Mouse (Mus musculus): ENCODE data around the gene Epn2. TPM values are rescaled to one million over a fixed set of nuclear protein-coding genes. Genes with fewer than 3 reads are reported as not detected.
A peak's percentile ranks its signal among the peaks of the same experiment; 100 is the strongest.

Epn2 gene
- polyA plus RNA-seq, 2 experiments from 2014 or later, result 0.33 to 0.40 TPM

DNA sequence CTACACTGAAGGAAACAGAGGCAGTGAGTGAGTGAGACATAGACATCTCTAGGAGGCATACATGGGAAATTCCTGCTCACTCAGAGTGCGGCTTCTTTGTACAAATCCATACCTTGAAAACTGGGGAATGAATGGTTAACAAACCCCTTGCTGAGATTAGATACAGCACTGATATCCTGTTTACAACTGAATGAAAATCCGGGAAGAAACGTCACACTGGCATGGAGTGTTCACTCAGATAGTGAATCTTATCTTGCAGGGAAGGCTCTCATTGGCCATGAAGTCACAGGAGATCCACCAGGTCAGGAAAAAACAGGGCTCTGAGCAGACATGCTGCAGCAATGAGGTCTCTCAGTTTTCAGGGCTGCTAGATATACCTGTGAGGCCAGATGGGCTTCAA is 42.5 kb downstream of the Epn2 start:
- ATAC-seq, result no peak

DNA sequence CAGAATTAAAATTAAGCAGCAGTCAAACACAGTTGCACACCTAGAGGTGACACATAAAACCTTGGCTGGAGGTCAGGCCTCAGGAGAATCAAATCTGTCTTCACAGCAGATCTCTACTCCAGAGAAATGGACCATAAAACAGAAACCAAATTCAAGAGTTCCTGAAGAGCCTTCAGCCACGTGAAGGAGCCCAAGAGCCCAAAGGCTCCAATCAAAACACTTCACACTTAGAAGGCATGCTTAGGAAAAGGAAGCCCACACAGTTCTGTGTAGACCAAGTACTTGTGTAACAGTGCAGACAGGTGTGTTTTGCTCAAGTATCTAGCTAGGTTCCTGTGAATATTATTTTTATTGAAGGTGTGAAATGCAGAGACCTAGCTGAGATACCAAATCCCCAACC is 44.0 kb downstream of the Epn2 start:
- no peak for ATAC-seq

DNA sequence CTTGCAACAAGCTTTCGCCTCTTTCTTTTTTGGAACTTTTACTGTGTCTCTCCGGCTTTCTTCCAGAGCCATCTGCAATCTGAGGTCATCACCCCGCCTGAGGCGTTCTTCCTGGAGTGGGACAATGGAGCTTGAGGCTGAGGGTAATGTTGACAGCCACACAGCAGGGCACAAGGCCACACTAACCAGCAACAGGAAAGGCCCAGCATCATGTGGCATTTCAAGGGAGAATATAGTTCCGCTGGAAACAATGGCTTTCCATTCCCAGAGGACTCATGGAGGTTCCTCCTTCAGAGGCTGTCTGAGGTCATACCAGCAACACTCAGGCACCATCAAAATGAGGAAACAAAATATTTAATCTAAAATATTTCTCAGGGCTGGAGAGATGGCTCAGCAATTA is 45.9 kb downstream of the Epn2 start:
- ATAC-seq, result no peak

DNA sequence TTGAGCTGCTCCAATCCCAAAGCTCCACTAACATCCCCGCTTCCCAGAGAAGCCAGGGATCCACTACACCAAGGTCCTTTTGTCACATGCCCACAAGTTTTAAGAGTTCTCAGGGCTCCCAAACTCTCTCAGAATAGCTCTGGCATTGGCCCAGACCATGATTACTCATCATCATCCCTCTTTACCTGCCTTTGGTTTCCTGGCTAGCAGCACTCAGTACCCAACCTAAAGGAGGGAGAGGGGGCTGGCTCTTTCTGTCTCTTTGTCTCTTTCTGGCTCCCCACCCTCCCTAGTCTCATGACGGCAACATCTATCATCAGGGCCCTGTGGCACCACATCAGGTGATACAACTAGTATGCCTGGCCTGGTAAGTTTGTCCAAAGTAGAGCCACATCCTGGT is 46.7 kb downstream of the Epn2 start:
- no peak for ATAC-seq

DNA sequence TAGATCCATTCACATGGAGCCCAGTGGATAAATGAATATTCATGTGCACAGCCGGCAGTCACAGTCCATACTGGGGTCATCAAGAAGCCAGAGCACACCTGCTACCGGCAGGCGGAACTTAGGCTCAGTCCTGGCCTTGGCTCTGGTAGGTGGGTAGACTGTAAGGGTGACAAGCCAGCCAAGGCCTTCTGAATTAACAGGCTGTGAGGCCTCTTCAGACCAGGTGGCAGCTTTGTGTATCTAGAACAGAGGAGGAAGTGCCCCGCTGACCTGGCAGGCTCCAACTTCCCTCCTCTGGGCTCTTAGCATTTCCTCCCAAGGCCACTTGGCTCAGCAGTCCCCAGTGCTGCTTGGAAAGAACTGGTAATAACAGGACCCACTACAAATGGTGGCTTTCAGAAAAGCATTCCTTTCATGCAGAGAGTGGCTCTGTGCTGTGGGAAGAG is 50.2 kb downstream of the Epn2 start:
- ATAC-seq, result no peak

DNA sequence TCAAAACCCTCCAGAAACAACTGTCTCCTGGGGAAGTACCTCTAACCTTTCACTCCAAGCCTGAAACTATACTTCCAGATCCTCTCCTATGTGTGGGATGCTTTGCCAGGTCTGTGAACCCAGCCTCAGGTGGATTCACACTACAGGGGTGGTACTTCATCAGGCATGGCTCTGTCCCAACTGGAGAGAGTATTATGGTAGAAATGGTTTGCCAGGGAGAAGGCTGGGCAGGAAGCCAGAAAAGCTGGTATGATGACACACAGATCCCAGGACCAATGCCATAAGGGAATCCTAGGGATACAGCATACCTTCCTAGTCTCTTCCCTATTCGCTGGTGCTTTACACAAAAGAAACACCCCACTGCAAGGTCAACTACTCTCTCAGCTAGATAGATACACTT is 52.6 kb downstream of the Epn2 start:
- ATAC-seq, result no peak

DNA sequence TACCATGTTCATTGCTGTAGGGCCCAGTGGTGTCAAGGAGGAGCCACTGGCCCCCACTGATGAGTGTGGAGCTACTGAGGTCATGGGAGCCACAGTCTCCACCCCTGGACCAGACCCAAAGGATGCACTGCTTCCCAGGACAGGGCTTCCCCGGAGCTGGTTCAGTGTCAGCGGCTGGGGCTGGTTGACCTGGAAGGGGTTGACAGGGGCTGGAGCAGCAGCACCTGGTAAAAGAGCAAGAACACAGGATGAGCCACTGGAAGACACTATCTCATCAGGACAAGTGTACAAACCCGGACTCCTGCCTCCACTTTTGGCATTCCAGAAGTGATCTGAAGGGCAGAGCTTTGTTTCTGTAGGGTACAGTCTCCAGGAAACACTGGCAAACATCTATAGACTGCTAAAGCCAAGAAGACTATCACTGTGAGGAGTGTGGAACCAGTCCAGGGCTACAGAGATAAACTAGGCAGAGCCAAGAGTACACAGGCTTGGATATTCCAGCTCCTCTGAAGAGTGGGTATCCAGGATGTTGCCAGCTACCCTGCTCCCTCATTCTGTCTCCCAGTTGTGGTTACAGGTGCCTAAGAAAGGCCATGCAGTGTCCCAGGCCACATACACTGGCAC is 59.9 kb downstream of the Epn2 start:
- no peak for ATAC-seq

DNA sequence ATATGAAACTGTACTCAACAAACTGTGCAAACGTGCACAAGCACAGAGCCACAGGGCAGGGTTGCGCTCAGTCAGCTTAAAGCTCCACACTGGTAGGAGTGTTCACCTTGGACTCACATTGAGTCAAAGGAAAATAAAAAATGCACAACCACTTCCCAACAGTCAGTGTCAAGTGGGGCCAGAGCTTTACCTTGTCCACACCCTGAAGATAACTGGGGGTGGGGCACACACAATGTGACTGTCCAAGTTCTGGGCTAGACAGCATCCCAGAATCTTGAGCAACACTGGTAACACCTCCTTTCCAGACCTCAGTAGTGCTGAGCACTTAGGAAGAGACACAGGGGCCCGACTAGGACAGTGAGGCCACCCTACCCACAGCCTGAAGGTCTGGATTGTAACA is 60.6 kb downstream of the Epn2 start:
- no peak for ATAC-seq

DNA sequence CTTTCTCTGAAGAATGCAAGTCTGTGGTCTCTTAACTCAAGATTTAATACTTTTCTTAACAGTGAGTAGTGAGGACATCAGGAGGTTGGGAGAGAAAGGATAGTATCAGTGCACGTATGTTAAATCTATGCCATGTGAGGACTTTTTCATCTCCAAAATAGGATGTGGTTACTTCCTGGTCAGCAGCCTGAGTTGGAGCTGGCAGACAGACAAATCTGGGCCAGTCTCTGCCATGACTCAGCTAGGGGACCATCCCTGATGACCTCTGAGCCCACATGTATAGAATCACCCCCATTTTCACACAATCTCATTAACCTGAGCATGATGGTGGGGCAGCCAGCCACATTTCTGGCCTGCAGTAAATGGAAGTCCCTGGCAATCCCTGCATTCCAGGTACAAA is 61.5 kb downstream of the Epn2 start:
- no peak for ATAC-seq

DNA sequence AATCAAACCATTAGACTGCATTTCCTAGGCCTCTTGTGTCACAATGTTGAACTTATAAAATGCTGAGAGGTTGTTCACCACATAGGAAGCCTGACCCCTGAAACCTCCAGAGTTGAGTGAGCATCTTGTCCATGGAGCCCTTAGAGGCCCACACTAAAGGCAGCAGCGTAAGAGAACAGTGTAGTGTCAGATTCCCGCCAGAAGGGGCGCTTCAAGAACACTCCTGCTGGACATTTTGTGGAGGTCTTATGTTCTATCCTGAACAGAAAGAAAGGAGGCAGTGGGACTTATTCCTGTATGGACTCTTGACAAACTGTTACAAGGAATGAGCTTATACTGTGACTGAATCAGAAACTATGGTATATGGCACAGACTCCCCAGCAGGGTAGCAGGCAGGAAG is 64.5 kb downstream of the Epn2 start:
- no peak for ATAC-seq

DNA sequence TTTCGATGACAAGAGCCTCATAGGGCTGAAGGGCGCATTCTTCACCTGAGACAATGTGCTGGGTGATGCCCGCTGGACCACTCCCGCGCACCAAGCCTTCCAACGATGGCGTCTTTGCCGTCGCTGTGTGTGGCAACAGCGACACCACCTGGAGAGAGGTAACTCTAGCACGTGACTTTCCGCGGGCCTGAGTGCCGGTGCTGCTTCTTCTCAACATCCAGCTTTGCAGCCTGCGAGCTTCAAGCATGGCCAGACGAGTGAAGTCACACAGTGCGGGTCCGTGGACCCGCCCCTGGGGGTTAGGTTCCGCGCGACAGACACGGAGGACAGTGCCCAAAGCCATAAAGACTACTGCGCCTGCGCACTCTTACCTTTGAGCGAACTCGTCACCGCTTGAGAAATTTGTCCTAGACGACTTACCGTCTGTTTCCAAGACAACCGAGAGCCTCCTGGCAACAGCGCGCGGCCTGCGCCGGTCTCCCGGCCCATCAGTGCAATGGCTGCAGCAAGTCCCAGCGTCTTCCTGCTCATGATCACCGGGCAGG is 74.7 kb downstream of the Epn2 start, which contains the start of gene B9d1:
Gene B9d1 (plus strand): TSS at position 432 of the 545 bp plus-strand sequence.
- peak; percentile 88 for ATAC-seq

DNA sequence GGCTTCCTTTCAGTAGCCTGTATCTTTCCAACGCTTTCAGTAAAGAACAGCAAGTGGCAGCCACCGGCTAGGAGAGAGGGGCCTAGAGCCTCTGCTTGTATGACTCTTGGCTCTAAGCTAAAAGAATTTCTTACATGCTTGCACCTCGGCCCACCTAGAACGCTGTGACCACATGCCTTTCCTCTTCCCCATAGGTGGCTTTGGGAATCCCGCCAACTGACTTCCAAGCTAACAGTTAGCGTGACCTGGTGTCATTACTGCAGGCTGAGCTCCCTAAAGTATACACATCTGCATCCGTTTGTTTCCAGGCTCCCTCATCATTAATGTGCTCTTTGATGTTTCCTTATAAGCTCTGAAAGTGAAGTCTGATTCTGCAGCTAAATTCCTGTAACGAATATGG is 75.6 kb downstream of the Epn2 start:
- ATAC-seq, result no peak

DNA sequence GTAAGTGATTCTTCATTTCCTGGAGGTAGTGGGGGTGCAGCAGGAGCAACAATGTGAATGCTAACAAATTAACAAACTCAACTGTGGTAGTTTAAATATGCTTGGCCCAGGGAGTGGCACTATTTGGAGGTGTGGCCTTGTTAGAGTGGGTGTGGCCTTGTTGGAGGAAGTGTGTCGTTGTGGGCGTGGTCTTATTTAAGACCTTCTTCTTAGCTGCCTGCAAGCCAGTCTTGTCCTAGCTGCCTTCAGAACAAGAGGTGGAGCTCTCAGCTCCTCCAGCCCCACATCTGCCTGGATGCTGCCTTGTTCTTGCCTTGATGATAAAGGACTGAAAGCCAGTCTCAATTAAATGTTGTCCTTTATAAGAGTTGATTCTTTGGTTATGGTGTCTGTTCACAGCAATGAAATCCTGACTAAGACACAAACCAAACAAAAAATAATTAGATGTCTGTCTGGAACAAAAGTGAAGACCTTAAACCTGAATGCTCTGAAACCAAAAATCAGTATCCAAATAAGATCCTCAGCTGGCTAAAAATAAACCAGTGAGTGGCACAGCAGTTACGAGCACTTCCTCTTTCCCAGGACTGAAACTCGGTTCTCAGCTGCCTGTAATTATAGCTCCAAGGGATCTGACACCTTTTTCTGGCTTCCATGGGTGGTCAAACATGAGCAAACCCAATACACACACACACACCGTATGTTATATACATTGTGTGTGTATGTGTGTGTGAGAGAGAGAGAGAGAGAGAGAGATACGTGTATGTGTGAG is 80.6 kb downstream of the Epn2 start:
- ATAC-seq, result no peak

DNA sequence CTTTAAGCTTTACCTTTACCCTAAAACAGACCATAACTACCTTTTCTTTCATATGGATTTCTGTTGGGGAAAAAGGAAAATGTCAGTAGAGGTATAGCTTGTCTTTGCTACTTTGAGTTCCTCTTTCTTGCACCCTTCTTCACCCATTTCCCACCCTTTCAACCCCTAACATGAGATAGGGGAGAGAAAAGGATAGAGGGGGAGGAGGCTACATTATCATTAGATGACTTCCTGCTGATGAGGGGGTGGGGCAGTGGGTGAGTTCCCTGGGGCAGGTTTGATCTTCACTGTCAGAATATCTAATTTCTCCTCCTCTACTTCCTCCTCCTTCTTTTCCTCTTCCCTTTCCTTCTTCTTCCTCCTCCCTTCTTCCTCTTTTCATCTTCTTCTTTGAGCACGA is 82.0 kb downstream of the Epn2 start:
- ATAC-seq, result no peak

DNA sequence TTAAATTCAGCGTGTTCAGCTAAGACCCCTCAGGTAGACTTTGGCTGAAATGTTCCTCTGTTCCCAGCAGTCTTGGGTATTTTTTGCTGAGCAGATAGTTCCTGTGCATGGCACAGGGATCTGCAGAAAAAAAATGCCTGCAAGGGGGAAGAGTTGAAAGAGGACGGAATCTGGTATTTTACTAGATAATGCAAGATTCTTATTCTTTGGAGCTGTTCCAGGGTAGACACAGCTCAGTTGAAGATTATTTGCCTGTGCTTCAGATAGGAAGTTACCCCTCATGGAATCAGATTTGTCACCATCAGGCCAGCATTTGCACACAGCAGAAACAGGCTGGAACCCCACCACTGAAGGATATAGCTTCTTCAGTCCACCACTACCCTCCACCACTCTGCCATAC is 84.0 kb downstream of the Epn2 start:
- no peak for ATAC-seq

DNA sequence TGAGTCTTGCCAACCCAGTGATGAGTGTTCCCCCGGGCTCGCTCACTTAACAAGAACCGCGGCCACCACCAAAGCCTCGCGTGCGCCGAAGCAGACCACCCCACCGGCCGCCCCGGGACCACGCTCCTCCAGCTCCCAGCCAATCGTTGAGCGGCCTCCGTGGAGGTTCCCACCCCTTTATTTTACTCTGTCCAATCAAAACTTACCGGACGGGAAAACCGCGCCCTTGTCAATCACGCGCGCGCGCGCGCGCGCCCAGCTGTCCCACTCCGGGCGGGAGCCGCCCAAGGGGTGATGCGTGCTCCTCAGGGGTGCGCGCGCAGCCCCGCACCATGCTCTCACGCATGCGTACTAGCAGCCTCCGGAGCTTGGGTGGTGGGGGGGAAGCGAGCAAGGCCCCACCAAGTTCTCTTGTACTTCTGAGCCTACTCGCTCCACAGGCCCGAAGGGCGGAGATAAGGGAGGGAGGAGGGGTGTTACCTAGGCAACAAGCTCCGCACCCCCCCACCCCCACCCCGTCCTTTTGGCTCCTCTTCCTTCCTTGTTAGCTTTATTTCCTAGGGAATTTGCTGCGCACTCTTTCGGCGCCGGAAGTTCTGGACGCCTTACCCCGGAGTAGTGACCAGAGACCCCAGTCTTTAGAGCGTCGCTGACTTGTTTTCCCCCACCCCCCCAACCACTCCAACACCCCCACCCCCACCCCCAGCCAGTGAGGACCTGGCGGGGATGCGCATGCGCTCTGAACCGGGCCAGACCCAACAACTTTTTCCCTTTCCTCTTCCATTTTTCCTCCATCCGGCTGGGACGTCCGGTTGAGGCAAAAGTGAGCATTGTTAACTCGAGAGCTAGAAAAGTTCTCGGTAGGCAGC is 85.1 kb downstream of the Epn2 start, which contains the start of gene Mapk7:
Gene Mapk7 (minus strand): TSS at position 278 of the 869 bp plus-strand sequence.
- ATAC-seq, result peak; percentile 91

DNA sequence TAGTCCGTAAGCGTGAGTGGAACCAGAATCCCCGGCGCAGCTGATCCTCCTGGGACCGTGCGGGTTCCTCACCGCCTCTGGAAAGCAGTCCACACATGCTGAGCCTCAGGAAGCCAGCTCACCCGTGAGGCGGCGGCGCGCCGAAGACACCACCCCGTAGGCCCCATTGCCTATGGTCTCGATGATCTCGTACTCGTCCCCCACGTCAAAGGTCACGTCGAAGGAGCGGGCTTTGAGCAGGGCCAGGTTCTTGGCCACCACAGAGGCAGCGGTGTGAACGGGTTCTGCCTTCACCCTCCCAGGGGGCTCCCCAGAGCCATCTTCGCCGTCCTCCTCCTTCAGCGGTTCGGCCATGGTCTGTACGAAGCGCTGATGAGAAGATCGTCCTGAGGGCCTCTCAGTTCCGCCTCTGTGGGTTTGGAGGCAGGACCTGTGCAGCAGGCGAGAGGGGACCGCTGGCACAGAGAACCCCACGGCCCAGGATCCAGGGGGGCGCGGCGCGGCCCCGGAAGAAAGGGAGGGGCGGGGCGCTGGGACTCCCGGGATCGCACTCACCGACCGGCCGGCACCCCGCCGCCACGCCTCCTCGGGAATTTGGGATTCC is 85.9 kb downstream of the Epn2 start:
- ATAC-seq, result peak; percentile 41

DNA sequence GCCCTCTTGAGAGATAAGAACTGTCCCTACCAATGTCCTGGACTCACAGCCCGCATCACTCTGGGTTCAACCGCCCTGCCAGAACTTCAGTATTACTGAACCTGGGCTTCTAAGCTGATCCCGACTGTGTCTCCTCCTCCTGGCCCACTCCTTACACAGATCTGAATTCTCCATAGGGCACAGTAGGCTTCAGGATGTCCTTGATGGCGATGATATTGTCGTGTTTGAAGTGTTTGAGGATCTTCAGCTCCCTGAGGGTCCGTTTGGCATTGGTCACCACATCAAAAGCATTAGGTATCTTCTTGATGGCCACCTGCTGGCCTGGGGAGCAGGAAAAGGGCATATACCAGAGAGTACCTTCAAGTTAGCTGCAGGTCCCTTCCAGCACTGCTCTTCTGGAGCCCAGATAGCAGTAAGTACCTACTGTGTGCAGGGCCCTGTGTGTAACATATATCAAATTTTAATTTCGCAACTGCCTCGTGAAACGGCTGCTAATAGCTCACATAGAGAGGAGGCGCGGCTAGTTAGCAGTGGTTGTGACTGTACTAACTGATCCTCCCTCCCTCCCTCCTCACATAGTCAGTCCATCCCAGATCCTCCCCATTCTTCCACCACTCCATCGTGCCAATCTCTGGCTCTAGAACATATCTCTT is 86.6 kb downstream of the Epn2 start:
- no peak for ATAC-seq

DNA sequence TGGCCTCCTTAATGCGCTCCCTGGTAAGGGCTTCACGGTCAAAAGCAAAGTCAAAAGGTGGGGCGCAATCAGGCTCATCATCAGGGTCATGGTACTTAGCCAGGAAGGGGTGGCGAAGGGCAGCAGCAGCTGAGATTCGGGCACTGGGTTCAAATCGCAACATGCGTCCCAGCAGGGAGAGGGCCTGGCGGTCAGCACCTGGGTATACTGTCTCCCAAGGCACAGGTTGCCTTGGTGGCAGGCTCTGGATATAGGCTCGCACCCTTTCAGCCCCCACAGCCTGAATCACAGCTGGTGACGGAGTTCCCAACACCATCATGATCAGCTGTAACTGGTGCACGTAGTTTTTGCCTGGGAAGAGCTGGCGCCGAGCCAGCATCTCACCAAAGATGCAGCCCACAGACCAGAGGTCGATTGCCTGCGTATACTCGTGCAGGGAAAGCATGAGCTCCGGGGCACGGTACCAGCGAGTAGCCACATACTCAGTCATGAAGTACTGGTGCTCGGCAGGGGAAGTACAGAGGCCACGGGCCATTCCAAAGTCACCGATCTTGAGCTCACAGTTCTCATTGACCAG is 88.5 kb downstream of the Epn2 start:
- ATAC-seq, result no peak

DNA sequence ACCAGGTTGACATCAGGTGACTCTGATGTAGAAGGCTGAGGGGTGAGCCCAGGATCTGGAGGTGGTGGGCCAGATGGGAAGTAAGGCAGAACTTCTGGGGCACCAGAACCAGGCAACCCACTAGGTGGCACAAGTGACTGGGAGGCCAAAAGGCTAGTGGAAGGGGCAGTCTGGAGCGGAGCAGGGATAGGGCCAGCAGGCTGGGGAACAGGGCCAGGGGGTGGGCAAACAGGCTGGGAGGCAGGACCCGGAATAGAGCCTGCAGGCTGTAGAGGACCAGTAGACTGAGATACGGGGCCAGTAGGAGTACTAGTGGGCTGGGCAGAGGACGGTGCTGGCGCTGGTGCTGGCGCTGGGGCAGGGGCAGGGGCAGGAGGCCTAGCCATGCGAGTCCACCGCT is 89.6 kb downstream of the Epn2 start:
- no peak for ATAC-seq

DNA sequence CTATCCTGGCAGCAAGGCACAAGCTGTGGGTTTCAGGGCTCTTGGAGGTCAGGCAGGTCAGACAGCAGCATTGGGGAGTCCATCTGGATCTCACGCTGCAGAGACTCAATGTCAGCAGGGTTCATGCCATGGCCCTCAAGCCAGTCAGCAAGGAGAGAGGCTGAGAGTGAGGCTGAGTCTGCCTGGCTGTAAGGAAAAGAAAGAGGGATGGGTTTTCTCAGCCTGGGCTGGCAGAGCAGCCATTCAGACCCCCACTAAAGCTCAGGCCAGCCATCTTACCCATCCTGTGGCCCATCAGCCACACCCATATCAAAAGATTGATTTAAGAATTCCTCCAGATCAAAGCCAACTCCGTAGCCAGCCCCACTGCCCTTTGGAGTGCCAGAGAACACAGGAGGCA is 90.4 kb downstream of the Epn2 start:
- ATAC-seq, result no peak

DNA sequence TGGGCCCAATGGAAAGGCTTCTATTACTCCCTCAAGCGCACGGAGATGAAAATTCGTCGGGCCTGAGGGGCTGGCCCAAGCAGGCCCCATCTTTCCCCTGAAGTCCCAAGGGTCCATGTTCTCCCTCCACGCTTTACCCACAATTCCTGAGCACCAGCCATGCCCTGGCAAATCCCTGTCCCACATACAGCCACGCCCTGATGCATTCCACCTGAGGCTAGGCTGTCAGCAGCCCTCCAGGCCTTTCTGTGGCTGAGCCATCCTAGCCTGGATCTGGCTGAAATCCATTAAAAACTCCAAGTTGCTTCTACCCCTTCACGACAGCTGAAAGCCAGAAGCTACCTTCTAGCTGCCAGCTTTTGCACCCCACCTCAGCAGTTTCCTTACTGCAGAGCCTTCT is 91.6 kb downstream of the Epn2 start:
- ATAC-seq, result no peak
